Mouse (Mus musculus) hindbrain, embryonic 10.5 days (tissue): ENCODE measurements around the gene Tinagl1. TPM values are rescaled to one million over a fixed set of nuclear protein-coding genes. Genes with fewer than 3 reads are reported as not detected.

Source experiments
- DNase-seq: peaks from one replicate; pipeline ENCODE4 v3.0.0-alpha.2; 2017; ENCODE audit warnings: low spot score
- H3K27ac ChIP-seq: fragments of 300-500 bp; sonication (generic); 2 replicates; pipeline ENCODE4 v1.5.1; 2016; ENCODE audit warnings: mild to moderate bottlenecking, moderate library complexity
- H3K27me3 ChIP-seq: fragments of 300-500 bp; sonication (generic); 2 replicates; pipeline ENCODE4 v1.6.1; 2016; ENCODE audit warnings: mild to moderate bottlenecking; ENCODE audit not compliant: poor library complexity, insufficient read depth, severe bottlenecking
- H3K36me3 ChIP-seq: fragments of 300-500 bp; sonication (generic); 2 replicates; pipeline ENCODE4 v1.6.1; 2016; ENCODE audit warnings: mild to moderate bottlenecking, moderate library complexity
- H3K4me1 ChIP-seq: fragments of 300-500 bp; sonication (generic); replicated peaks from 2 replicates; pipeline ENCODE4 v1.6.1; 2016; ENCODE audit warnings: mild to moderate bottlenecking
- H3K4me3 ChIP-seq: fragments of 300-500 bp; sonication (generic); 2 replicates; pipeline ENCODE4 v1.5.1; 2016; ENCODE audit warnings: mild to moderate bottlenecking, moderate library complexity
- H3K9me3 ChIP-seq: fragments of 300-500 bp; sonication (generic); 2 replicates; pipeline ENCODE4 v1.6.1; 2016; ENCODE audit warnings: mild to moderate bottlenecking, moderate library complexity
- WGBS: fragments of 180-500 bp; shearing (Covaris S2); methylation state at CpG from one replicate; pipeline ENCODE4 v1.1.7; 2016; 5-methylcytosine and 5-hydroxymethylcytosine counted together
- polyA plus RNA-seq: library from polyadenylated mRNA; unstranded; fragments of >200 nt; fragmentation: Nextera tagmentation; extraction: Ambion mirVana; gene quantifications from 2 replicates; pipeline ENCODE4 v1.2.1, GENCODE M21; 2016

Gene Tinagl1
- polyA plus RNA-seq, 1 experiment from 2014 or later = 15.1 TPM

- peaks cover 43% of the 10 kb centered on the region for H3K4me1 ChIP-seq
- H3K27me3 ChIP-seq = peaks cover 77% of the 10 kb centered on the region
Observed at GRCm38 (mm10) chr4:130164121-130164520, 10.8 kb downstream of the Tinagl1 start.

GRCm38 (mm10) chr4:130163391-130163861 lies 11.5 kb downstream of the Tinagl1 start:
- peak; percentile 44 for DNase-seq
- Histone ChIP-seq H3K36me3 (no peaks in the 10 kb centered on the region), H3K4me3 (peak overlapping the region; percentile 34), H3K9me3 (no peaks in the 10 kb centered on the region), H3K27ac (peak overlapping the region; percentile 79), H3K4me1 (peaks cover 36% of the 10 kb centered on the region), H3K27me3 (peaks cover 77% of the 10 kb centered on the region)
- WGBS = 4% methylated on average over 20 of the region's 20 CpGs

More at GRCm38 (mm10) chr4:130164121-130164520, 10.8 kb downstream of the Tinagl1 start:
- no peak for DNase-seq
- 73% methylated on average over 6 of the region's 6 CpGs for WGBS
- Histone ChIP-seq H3K9me3 (no peaks in the 10 kb centered on the region), H3K27ac (peak overlapping the region; percentile 79; the same call in 1 of the 2 replicates), H3K4me3 (no peak overlapping the region), H3K36me3 (no peaks in the 10 kb centered on the region)

- WGBS = 25% methylated on average over 4 of the region's 4 CpGs
- Histone ChIP-seq H3K27me3 (peaks cover 60% of the 10 kb centered on the region), H3K36me3 (no peaks in the 10 kb centered on the region)
Observed at GRCm38 (mm10) chr4:130161349-130161748, 13.6 kb downstream of the Tinagl1 start.

GRCm38 (mm10) chr4:130156812-130157371 lies 18.0 kb downstream of the Tinagl1 start:
- H3K4me3 ChIP-seq = no peak overlapping the region
- 0 out of 2 replicates have a peak, but pooled peaks cover 3% of the 10 kb centered on the region for H3K4me1 ChIP-seq
- H3K9me3 ChIP-seq = no peaks in the 10 kb centered on the region
- no peak for DNase-seq
- H3K36me3 ChIP-seq = no peaks in the 10 kb centered on the region
- 0 out of 2 replicates have a peak overlapping the region, but pooled peaks have one; percentile 16 for H3K27ac ChIP-seq
- WGBS = 81% methylated on average over 12 of the region's 12 CpGs
- H3K27me3 ChIP-seq = peaks cover 35% of the 10 kb centered on the region

More at GRCm38 (mm10) chr4:130161349-130161748, 13.6 kb downstream of the Tinagl1 start:
- DNase-seq = no peak
- Histone ChIP-seq H3K4me1 (peaks cover 25% of the 10 kb centered on the region), H3K27ac (no peak overlapping the region), H3K9me3 (no peaks in the 10 kb centered on the region), H3K4me3 (no peak overlapping the region)

GRCm38 (mm10) chr4:130154250-130154649 lies 20.7 kb downstream of the Tinagl1 start:
- Histone ChIP-seq H3K27me3 (peaks cover 28% of the 10 kb centered on the region), H3K4me3 (no peak overlapping the region), H3K36me3 (no peaks in the 10 kb centered on the region), H3K4me1 (0 out of 2 replicates have a peak, but pooled peaks cover 3% of the 10 kb centered on the region), H3K9me3 (no peaks in the 10 kb centered on the region), H3K27ac (no peak overlapping the region)
- DNase-seq = no peak
- WGBS = 82% methylated on average over 3 of the region's 3 CpGs

- DNase-seq = no peak
- H3K4me1 ChIP-seq = no peaks in the 10 kb centered on the region
- WGBS = 87% methylated on average over 10 of the region's 10 CpGs
- no peak overlapping the region for H3K4me3 ChIP-seq
- no peak overlapping the region for H3K27ac ChIP-seq
- H3K36me3 ChIP-seq = no peaks in the 10 kb centered on the region
- H3K27me3 ChIP-seq = peaks cover 32% of the 10 kb centered on the region
- no peaks in the 10 kb centered on the region for H3K9me3 ChIP-seq
Observed at GRCm38 (mm10) chr4:130148405-130148804, 26.5 kb downstream of the Tinagl1 start.

GRCm38 (mm10) chr4:130141786-130142185 lies 33.1 kb downstream of the Tinagl1 start:
- Histone ChIP-seq H3K4me1 (peaks cover 29% of the 10 kb centered on the region), H3K27me3 (peaks cover 74% of the 10 kb centered on the region)

GRCm38 (mm10) chr4:130140992-130141402 lies 33.9 kb downstream of the Tinagl1 start:
- H3K4me1 ChIP-seq = peaks cover 29% of the 10 kb centered on the region
- no peaks in the 10 kb centered on the region for H3K9me3 ChIP-seq
- H3K36me3 ChIP-seq = no peaks in the 10 kb centered on the region
- peaks cover 81% of the 10 kb centered on the region for H3K27me3 ChIP-seq
- H3K4me3 ChIP-seq = no peak overlapping the region
- WGBS = 64% methylated on average over 9 of the region's 9 CpGs
- H3K27ac ChIP-seq = no peak overlapping the region
- DNase-seq = peak; percentile 20

More at GRCm38 (mm10) chr4:130141786-130142185, 33.1 kb downstream of the Tinagl1 start:
- no peaks in the 10 kb centered on the region for H3K36me3 ChIP-seq
- no peak for DNase-seq
- 62% methylated on average over 3 of the region's 3 CpGs for WGBS
- H3K27ac ChIP-seq = no peak overlapping the region
- no peak overlapping the region for H3K4me3 ChIP-seq
- no peaks in the 10 kb centered on the region for H3K9me3 ChIP-seq

GRCm38 (mm10) chr4:130139214-130139492 lies 35.8 kb downstream of the Tinagl1 start, which contains the start of gene Hcrtr1:
TSS of gene Hcrtr1 (minus strand) at chr4:130139359.
- peak within 1 kb of the TSS; percentile 59 for H3K27ac ChIP-seq
- DNase-seq = no peak
- 1% methylated on average over 13 of the region's 15 CpGs for WGBS

GRCm38 (mm10) chr4:130138441-130139213 lies 36.3 kb downstream of the Tinagl1 start:
- no peaks in the 10 kb centered on the region for H3K9me3 ChIP-seq
- H3K27me3 ChIP-seq = peaks cover 82% of the 10 kb centered on the region
- under 1% methylated on average over 57 of the region's 57 CpGs for WGBS
- DNase-seq = peak; percentile 87
- no peaks in the 10 kb centered on the region for H3K36me3 ChIP-seq
- H3K4me3 ChIP-seq = peak overlapping the region; percentile 60
- peaks cover 39% of the 10 kb centered on the region for H3K4me1 ChIP-seq
- peak overlapping the region; percentile 59 for H3K27ac ChIP-seq

More at GRCm38 (mm10) chr4:130139214-130139492, 35.8 kb downstream of the Tinagl1 start, which contains the start of gene Hcrtr1:
- Histone ChIP-seq H3K9me3 (no peaks in the 10 kb centered on the region), H3K36me3 (no peaks in the 10 kb centered on the region), H3K27me3 (peaks cover 87% of the 10 kb centered on the region), H3K4me1 (peaks cover 39% of the 10 kb centered on the region), H3K4me3 (peak within 1 kb of the TSS; percentile 60)

GRCm38 (mm10) chr4:130133399-130133798 lies 41.5 kb downstream of the Tinagl1 start:
- peaks cover 32% of the 10 kb centered on the region for H3K4me1 ChIP-seq
- no peak for DNase-seq
- WGBS = 73% methylated on average over 6 of the region's 6 CpGs
- peak overlapping the region; percentile 23; the same call in 1 of the 2 replicates for H3K27ac ChIP-seq
- H3K36me3 ChIP-seq = 0 out of 2 replicates have a peak, but pooled peaks cover 2% of the 10 kb centered on the region
- no peak overlapping the region for H3K4me3 ChIP-seq
- H3K9me3 ChIP-seq = no peaks in the 10 kb centered on the region
- peaks cover 34% of the 10 kb centered on the region for H3K27me3 ChIP-seq

- WGBS = 84% methylated on average over 7 of the region's 7 CpGs
- Histone ChIP-seq H3K36me3 (peaks cover 20% of the 10 kb centered on the region), H3K27ac (no peak overlapping the region), H3K27me3 (peaks cover 16% of the 10 kb centered on the region; the same call in 1 of the 2 replicates), H3K4me1 (peaks cover 29% of the 10 kb centered on the region), H3K4me3 (no peak overlapping the region), H3K9me3 (no peaks in the 10 kb centered on the region)
- no peak for DNase-seq
Observed at GRCm38 (mm10) chr4:130131448-130132105, 43.3 kb downstream of the Tinagl1 start.
